Mouse (Mus musculus) neural tube, embryonic 13.5 days (tissue): ENCODE results near the gene Ppp1r36. TPM values are rescaled to one million over a fixed set of nuclear protein-coding genes. Genes with fewer than 3 reads are reported as not detected.

Experiments
- ATAC-seq: fragments of 200-750 bp; cut with Nextera tagmentation; 2 replicates; pipeline ENCODE4 v1.8.0; 2017; ENCODE audit warnings: low read depth, mild to moderate bottlenecking, moderate TSS enrichment, moderate library complexity
- H3K27ac ChIP-seq: fragments of 300-500 bp; sonication (generic); replicated peaks from 2 replicates; pipeline ENCODE4 v1.5.1; 2015; ENCODE audit warnings: moderate library complexity, mild to moderate bottlenecking, inconsistent platforms
- H3K27me3 ChIP-seq: fragments of 300-500 bp; sonication (generic); 2 replicates; pipeline ENCODE4 v1.6.1; 2015; ENCODE audit warnings: mild to moderate bottlenecking, inconsistent platforms
- H3K36me3 ChIP-seq: fragments of 300-500 bp; sonication (generic); 2 replicates; pipeline ENCODE4 v1.6.1; 2015; ENCODE audit warnings: mild to moderate bottlenecking, inconsistent platforms
- H3K4me1 ChIP-seq: fragments of 300-500 bp; sonication (generic); replicated peaks from 2 replicates; pipeline ENCODE4 v1.6.1; 2015; ENCODE audit warnings: inconsistent platforms
- H3K4me2 ChIP-seq: fragments of 300-500 bp; sonication (generic); 2 replicates; pipeline ENCODE4 v1.6.1; 2015; ENCODE audit warnings: inconsistent platforms, mild to moderate bottlenecking, moderate library complexity
- H3K4me3 ChIP-seq: fragments of 300-500 bp; sonication (generic); 2 replicates; pipeline ENCODE4 v1.5.1; 2015; ENCODE audit warnings: mild to moderate bottlenecking, inconsistent platforms
- H3K9ac ChIP-seq: fragments of 300-500 bp; sonication (generic); 2 replicates; pipeline ENCODE4 v1.6.1; 2015; ENCODE audit warnings: moderate library complexity, mild to moderate bottlenecking, inconsistent platforms
- H3K9me3 ChIP-seq: fragments of 300-500 bp; sonication (generic); 2 replicates; pipeline ENCODE4 v1.6.1; 2016; ENCODE audit warnings: inconsistent platforms
- WGBS: fragments of 180-500 bp; shearing (Covaris S2); methylation state at CpG from one replicate; pipeline ENCODE4 v1.1.7; 2015; 5-methylcytosine and 5-hydroxymethylcytosine counted together
- polyA plus RNA-seq: library from polyadenylated mRNA; unstranded; fragments of >200 nt; fragmentation: Nextera tagmentation; extraction: Ambion mirVana; gene quantifications from 2 replicates; pipeline ENCODE4 v1.2.1, GENCODE M21; 2015

Ppp1r36 gene
- polyA plus RNA-seq, 1 experiment from 2014 or later = 0.17 TPM

DNA sequence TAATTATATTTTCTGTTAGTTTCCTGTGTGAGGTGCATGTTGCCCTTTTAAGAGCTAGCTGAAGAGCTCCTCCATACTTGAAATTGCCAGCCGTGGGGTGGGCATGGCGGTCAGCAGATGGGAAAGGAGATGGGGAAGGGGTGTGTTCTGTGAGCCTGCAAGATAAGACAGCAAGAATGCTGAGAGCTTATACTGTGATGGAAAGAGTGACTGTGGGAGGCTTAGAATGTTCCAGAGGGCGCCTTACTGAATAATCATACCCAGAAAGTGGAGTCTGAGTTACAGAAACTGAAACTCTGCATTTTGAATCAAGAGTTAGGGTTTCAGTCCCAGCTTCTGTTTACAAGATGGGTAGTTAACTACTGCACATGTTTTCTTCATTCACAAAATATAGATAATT is 41.8 kb upstream of the Ppp1r36 start:
- 89% methylated on average over 3 of the region's 3 CpGs for WGBS
- H3K4me2 ChIP-seq = no peak overlapping the region
- H3K27ac ChIP-seq = no peak overlapping the region
- ATAC-seq = no peak
- H3K4me1 ChIP-seq = peaks cover 25% of the 10 kb centered on the region
- H3K9ac ChIP-seq = no peak overlapping the region
- H3K4me3 ChIP-seq = no peak overlapping the region
- H3K27me3 ChIP-seq = no peaks in the 10 kb centered on the region
- H3K36me3 ChIP-seq = no peaks in the 10 kb centered on the region
- H3K9me3 ChIP-seq = no peaks in the 10 kb centered on the region

- Histone ChIP-seq H3K4me3 (no peak overlapping the region), H3K27ac (no peak overlapping the region), H3K36me3 (no peaks in the 10 kb centered on the region), H3K4me2 (no peak overlapping the region), H3K9ac (no peak overlapping the region), H3K4me1 (peaks cover 21% of the 10 kb centered on the region), H3K9me3 (no peaks in the 10 kb centered on the region), H3K27me3 (no peaks in the 10 kb centered on the region)
- ATAC-seq = no peak
- 33% methylated on average over 7 of the region's 7 CpGs for WGBS
These were observed 40.7 kb upstream of the Ppp1r36 start for GRCm38 (mm10) chr12:76376649-76377048.

- H3K4me3 ChIP-seq = no peak overlapping the region
- peaks cover 17% of the 10 kb centered on the region for H3K4me1 ChIP-seq
- H3K36me3 ChIP-seq = no peaks in the 10 kb centered on the region
- no peak overlapping the region for H3K9ac ChIP-seq
- no peak overlapping the region for H3K4me2 ChIP-seq
- WGBS = 93% methylated on average over 6 of the region's 6 CpGs
- no peaks in the 10 kb centered on the region for H3K9me3 ChIP-seq
- H3K27ac ChIP-seq = no peak overlapping the region
- no peaks in the 10 kb centered on the region for H3K27me3 ChIP-seq
- peak; percentile 27; the same call in 1 of the 2 replicates for ATAC-seq
These were observed 40.3 kb upstream of the Ppp1r36 start for GRCm38 (mm10) chr12:76377059-76377458.

DNA sequence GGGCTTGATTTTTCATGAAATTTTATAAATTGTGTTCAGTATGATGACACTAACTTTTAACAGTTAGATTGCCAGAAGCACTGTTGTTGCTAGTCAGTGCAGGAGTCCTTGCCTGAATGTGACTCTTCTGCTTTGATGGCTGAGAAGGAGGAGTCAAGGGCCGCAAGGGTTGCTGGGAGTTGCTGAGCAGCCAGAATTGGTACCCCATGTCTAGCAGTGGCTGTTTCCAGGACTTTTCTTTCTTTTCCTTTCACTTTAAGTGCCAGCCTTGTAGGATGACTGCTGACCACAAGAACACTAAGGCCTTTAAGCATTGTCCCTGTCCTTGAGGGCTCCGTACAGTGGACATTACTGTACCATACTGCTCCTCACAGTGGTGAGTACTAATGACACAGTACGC is 39.6 kb upstream of the Ppp1r36 start:
- Histone ChIP-seq H3K27ac (no peak overlapping the region), H3K36me3 (no peaks in the 10 kb centered on the region), H3K9ac (no peak overlapping the region), H3K27me3 (no peaks in the 10 kb centered on the region), H3K4me3 (no peak overlapping the region), H3K9me3 (no peaks in the 10 kb centered on the region), H3K4me2 (no peak overlapping the region), H3K4me1 (peaks cover 10% of the 10 kb centered on the region)
- WGBS = 89% methylated on average over 3 of the region's 3 CpGs
- no peak for ATAC-seq

GRCm38 (mm10) chr12:76378556-76378955 is 38.8 kb upstream of the Ppp1r36 start:
- H3K9ac ChIP-seq = no peak overlapping the region
- no peaks in the 10 kb centered on the region for H3K9me3 ChIP-seq
- no peak overlapping the region for H3K4me2 ChIP-seq
- no peak overlapping the region for H3K27ac ChIP-seq
- peaks cover 5% of the 10 kb centered on the region for H3K4me1 ChIP-seq
- WGBS = 91% methylated on average over 5 of the region's 5 CpGs
- H3K36me3 ChIP-seq = no peaks in the 10 kb centered on the region
- H3K4me3 ChIP-seq = no peak overlapping the region
- no peaks in the 10 kb centered on the region for H3K27me3 ChIP-seq
- ATAC-seq = no peak

DNA sequence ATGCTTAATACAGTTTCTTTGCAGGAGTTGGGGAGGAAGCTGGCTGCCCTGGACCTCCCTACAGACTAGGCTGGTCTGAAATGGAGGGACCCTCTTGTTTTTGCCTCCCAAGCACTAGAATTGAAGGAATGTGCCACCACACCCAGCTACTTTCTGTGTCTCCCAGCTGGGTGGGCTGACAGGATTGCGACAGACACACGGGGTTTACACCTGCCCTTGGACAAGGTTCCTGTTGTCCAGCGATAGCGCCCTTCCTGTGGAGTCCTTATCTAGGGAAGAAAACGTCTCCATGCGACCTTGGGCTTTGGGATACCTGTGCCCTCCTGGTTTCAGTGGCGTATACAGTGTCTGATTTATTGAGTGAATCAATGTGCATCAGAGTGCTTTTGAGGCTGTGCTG is 37.2 kb upstream of the Ppp1r36 start:
- Histone ChIP-seq H3K4me3 (no peak overlapping the region), H3K36me3 (0 out of 2 replicates have a peak, but pooled peaks cover 2% of the 10 kb centered on the region), H3K4me1 (no peaks in the 10 kb centered on the region), H3K4me2 (no peak overlapping the region), H3K9me3 (no peaks in the 10 kb centered on the region), H3K27ac (no peak overlapping the region), H3K27me3 (no peaks in the 10 kb centered on the region), H3K9ac (no peak overlapping the region)
- 90% methylated on average over 7 of the region's 7 CpGs for WGBS
- no peak for ATAC-seq

GRCm38 (mm10) chr12:76385342-76385741 is 32.0 kb upstream of the Ppp1r36 start:
- no peaks in the 10 kb centered on the region for H3K9me3 ChIP-seq
- 96% methylated on average over 8 of the region's 8 CpGs for WGBS
- H3K4me3 ChIP-seq = no peak overlapping the region
- H3K9ac ChIP-seq = no peak overlapping the region
- no peak for ATAC-seq
- H3K4me2 ChIP-seq = no peak overlapping the region
- H3K27ac ChIP-seq = no peak overlapping the region
- H3K27me3 ChIP-seq = no peaks in the 10 kb centered on the region
- H3K4me1 ChIP-seq = no peaks in the 10 kb centered on the region
- H3K36me3 ChIP-seq = peaks cover 22% of the 10 kb centered on the region

GRCm38 (mm10) chr12:76388794-76389193 is 28.5 kb upstream of the Ppp1r36 start:
- no peaks in the 10 kb centered on the region for H3K4me1 ChIP-seq
- H3K27me3 ChIP-seq = no peaks in the 10 kb centered on the region
- H3K27ac ChIP-seq = no peak overlapping the region
- H3K9ac ChIP-seq = no peak overlapping the region
- 63% methylated on average over 11 of the region's 11 CpGs for WGBS
- H3K9me3 ChIP-seq = no peaks in the 10 kb centered on the region
- no peak overlapping the region for H3K4me3 ChIP-seq
- no peak overlapping the region for H3K4me2 ChIP-seq
- peaks cover 22% of the 10 kb centered on the region for H3K36me3 ChIP-seq
- ATAC-seq = no peak

DNA sequence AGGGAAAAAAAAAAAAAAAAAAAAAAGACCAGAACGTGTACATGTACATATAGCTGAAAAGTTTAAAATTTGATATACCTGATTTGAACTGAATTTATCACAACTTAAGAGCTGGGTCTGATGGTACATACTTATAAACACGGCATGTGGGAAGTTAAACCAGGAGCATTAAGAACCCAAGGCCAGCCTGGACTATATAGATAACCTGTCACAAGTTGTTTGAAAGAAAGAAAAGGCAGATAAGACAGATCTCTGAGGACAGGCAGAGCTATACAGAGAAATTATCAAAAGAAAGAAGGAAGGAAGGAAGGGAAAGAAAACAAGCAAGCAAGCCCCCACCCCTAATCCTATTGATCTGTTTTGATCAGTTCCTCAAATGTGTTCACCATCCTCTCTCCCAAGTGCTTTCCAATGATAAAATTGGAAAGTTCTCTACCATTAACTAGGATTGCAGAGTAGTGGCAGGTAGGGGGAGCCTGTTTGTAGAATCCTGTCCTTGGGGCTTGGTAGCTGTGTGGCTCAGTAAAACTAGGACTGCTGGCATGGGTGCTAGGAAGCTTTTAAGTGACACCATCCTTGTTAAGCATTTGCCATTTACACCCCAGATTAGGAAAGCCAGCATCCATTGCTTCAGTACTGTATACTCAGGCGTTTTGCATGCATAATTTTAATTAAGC is 25.6 kb upstream of the Ppp1r36 start:
- no peak for ATAC-seq
- H3K36me3 ChIP-seq = peaks cover 5% of the 10 kb centered on the region
- H3K9ac ChIP-seq = no peak overlapping the region
- 73% methylated on average over 3 of the region's 3 CpGs for WGBS
- H3K27ac ChIP-seq = no peak overlapping the region
- H3K27me3 ChIP-seq = no peaks in the 10 kb centered on the region
- H3K9me3 ChIP-seq = no peaks in the 10 kb centered on the region
- H3K4me3 ChIP-seq = no peak overlapping the region
- no peak overlapping the region for H3K4me2 ChIP-seq
- H3K4me1 ChIP-seq = no peaks in the 10 kb centered on the region

DNA sequence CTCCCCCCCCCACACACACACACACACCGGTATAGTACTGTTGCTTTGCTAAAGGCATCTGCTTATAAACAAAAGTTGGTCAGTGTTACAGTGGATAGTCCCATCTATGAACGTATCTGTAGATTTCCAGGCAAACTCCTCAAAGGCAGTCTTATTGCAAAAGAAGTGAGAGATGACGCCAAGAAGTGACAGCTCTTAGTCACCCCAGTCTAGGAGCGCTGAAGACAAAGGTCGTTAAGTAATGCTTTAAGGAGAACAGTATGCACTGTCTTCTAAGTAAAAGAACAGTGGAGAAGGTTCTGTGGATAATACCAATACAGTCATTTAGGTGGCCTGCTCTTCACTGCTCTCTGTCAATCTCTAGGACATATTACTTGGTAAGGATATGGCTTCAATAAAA is 24.4 kb upstream of the Ppp1r36 start:
- WGBS = 84% methylated on average over 5 of the region's 5 CpGs
- Histone ChIP-seq H3K27ac (no peak overlapping the region), H3K9ac (no peak overlapping the region), H3K4me1 (no peaks in the 10 kb centered on the region), H3K27me3 (no peaks in the 10 kb centered on the region), H3K4me2 (no peak overlapping the region), H3K9me3 (no peaks in the 10 kb centered on the region), H3K4me3 (no peak overlapping the region), H3K36me3 (no peaks in the 10 kb centered on the region)
- ATAC-seq = no peak

DNA sequence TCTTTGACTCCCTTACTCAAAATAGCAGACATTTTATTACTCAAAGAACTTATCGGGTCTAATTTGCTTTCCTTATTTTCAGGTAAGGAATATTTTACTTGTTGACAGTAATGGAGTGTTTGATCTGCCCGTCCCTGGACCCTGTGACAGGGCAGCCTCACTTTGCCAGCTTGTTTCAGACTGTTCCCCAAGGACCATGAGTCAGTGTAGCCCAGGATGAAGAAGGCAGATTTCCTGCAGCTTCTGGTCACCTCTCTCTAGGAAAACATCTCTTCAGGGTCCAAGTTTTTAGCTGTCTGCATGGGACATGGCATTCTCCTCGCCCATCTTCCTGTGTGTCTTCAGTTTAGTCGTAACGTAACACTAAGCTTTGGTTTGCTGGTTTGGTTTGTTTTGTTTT is 20.1 kb upstream of the Ppp1r36 start:
- no peak for ATAC-seq
- 84% methylated on average over 5 of the region's 5 CpGs for WGBS

GRCm38 (mm10) chr12:76401674-76402073 is 15.7 kb upstream of the Ppp1r36 start:
- ATAC-seq = no peak
- Histone ChIP-seq H3K9ac (no peak overlapping the region), H3K4me1 (peaks cover 27% of the 10 kb centered on the region), H3K36me3 (no peaks in the 10 kb centered on the region), H3K27ac (no peak overlapping the region), H3K27me3 (peaks cover 42% of the 10 kb centered on the region), H3K4me2 (no peak overlapping the region), H3K9me3 (no peaks in the 10 kb centered on the region), H3K4me3 (no peak overlapping the region)
- 58% methylated on average over 3 of the region's 3 CpGs for WGBS

More for the DNA sequence above, 20.1 kb upstream of the Ppp1r36 start:
- H3K4me3 ChIP-seq = no peak overlapping the region
- no peaks in the 10 kb centered on the region for H3K36me3 ChIP-seq
- H3K27ac ChIP-seq = no peak overlapping the region
- H3K4me1 ChIP-seq = no peaks in the 10 kb centered on the region
- H3K9ac ChIP-seq = no peak overlapping the region
- no peaks in the 10 kb centered on the region for H3K9me3 ChIP-seq
- no peak overlapping the region for H3K4me2 ChIP-seq
- peaks cover 9% of the 10 kb centered on the region for H3K27me3 ChIP-seq
